Mouse (Mus musculus) forebrain, embryonic 11.5 days (tissue): ENCODE data around the gene Yipf7. TPM values are rescaled to one million over a fixed set of nuclear protein-coding genes. Genes with fewer than 3 reads are reported as not detected.

Source experiments
- ATAC-seq: fragments of 200-750 bp; cut with Nextera tagmentation; replicated peaks from 2 replicates; pipeline ENCODE4 v1.8.0; 2017; ENCODE audit warnings: moderate TSS enrichment; ENCODE audit not compliant: low FRiP score
- DNase-seq: peaks from one replicate; pipeline ENCODE4 v3.0.0-alpha.2; 2017; ENCODE audit warnings: low spot score
- H3K27ac ChIP-seq: fragments of 300-500 bp; sonication (generic); 2 replicates; pipeline ENCODE4 v1.5.1; 2014; ENCODE audit warnings: low read depth, low read length
- H3K27me3 ChIP-seq: fragments of 300-500 bp; sonication (generic); 2 replicates; pipeline ENCODE4 v1.6.1; 2014; ENCODE audit warnings: mild to moderate bottlenecking, low read length, mixed read lengths; ENCODE audit not compliant: control insufficient read depth, insufficient read depth
- H3K36me3 ChIP-seq: fragments of 300-500 bp; sonication (generic); 2 replicates; pipeline ENCODE4 v1.6.1; 2014; ENCODE audit warnings: mild to moderate bottlenecking, low read length, moderate library complexity, mixed read lengths; ENCODE audit not compliant: control insufficient read depth, insufficient read depth
- H3K4me1 ChIP-seq: fragments of 300-500 bp; sonication (generic); replicated peaks from 2 replicates; pipeline ENCODE4 v1.6.1; 2014; ENCODE audit warnings: low read length, mixed read lengths; ENCODE audit not compliant: control insufficient read depth, insufficient read depth
- H3K4me2 ChIP-seq: fragments of 300-500 bp; sonication (generic); 2 replicates; pipeline ENCODE4 v1.6.1; 2014; ENCODE audit warnings: low read depth, mild to moderate bottlenecking, low read length, moderate library complexity, mixed read lengths; ENCODE audit not compliant: severe bottlenecking
- H3K4me3 ChIP-seq: fragments of 300-500 bp; sonication (generic); 2 replicates; pipeline ENCODE4 v1.5.1; 2014; ENCODE audit warnings: low read depth, low read length
- H3K9ac ChIP-seq: fragments of 300-500 bp; sonication (generic); 2 replicates; pipeline ENCODE4 v1.6.1; 2014; ENCODE audit warnings: low read length
- H3K9me3 ChIP-seq: fragments of 300-500 bp; sonication (generic); 2 replicates; pipeline ENCODE4 v1.6.1; 2016; ENCODE audit warnings: low read length, mixed read lengths; ENCODE audit not compliant: control insufficient read depth
- WGBS: fragments of 180-500 bp; shearing (Covaris S2); extraction: QIAGEN DNeasy Blood & Tissue Kit; methylation state at CpG from one replicate; pipeline ENCODE4 v1.1.7; 2014; 5-methylcytosine and 5-hydroxymethylcytosine counted together
- polyA plus RNA-seq: library from polyadenylated mRNA; unstranded; fragments of >200 nt; fragmentation: Nextera tagmentation; extraction: Ambion mirVana; gene quantifications from 2 replicates; pipeline ENCODE4 v1.2.1, GENCODE M21; 2014

Yipf7 gene
- polyA plus RNA-seq, 1 experiment from 2014 or later = not detected

DNA sequence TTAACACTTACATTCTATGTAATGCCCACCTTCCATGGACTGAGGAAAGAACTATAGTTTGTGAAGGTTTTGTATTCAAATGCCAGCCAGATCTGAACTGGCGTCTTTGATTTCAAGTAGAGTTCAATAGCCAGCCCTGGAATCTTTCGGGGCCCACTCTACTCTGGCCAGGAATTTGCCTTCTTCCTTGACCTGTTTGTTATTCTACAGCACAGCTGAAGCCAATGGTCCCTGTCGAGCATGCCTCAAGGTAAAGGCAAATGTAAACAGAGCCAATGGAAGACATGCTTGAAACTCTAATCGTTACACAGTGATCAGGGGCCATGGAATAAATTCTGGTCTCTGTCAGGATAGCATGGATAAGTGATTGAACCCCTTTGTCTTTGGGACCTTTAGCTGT, 30.2 kb downstream of the Yipf7 start:
- Histone ChIP-seq H3K9me3 (no peaks in the 10 kb centered on the region), H3K4me3 (no peak overlapping the region), H3K27ac (no peak overlapping the region), H3K27me3 (no peaks in the 10 kb centered on the region), H3K36me3 (no peaks in the 10 kb centered on the region), H3K9ac (no peak overlapping the region), H3K4me1 (no peaks in the 10 kb centered on the region), H3K4me2 (no peak overlapping the region)
- DNase-seq = no peak
- WGBS = 75% methylated on average over 4 of the region's 4 CpGs
- ATAC-seq = no peak

DNA sequence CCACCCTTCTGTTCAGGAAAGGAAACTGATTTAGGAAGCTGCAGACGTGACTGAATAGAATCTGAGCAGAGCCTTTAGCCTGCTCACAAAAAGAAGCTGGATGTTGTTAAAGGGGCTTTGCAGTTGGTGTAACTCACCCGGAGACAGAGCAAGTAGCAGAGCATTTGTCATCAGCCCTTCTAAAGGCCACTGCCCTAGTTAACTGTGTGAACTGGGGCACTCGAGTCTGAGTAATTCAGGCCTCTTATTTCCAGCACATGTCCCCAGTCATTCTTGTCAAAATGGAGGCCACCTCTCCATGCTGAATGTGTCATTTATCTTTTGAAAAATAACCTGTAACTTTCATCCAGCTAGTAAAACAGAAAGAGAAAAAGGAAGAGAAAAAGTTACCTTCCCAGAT, 30.8 kb downstream of the Yipf7 start:
- Histone ChIP-seq H3K27me3 (no peaks in the 10 kb centered on the region), H3K36me3 (no peaks in the 10 kb centered on the region), H3K27ac (no peak overlapping the region), H3K4me3 (no peak overlapping the region), H3K4me1 (no peaks in the 10 kb centered on the region), H3K9me3 (no peaks in the 10 kb centered on the region), H3K4me2 (no peak overlapping the region), H3K9ac (no peak overlapping the region)
- 51% methylated on average over 3 of the region's 3 CpGs for WGBS
- ATAC-seq = no peak
- no peak for DNase-seq

DNA sequence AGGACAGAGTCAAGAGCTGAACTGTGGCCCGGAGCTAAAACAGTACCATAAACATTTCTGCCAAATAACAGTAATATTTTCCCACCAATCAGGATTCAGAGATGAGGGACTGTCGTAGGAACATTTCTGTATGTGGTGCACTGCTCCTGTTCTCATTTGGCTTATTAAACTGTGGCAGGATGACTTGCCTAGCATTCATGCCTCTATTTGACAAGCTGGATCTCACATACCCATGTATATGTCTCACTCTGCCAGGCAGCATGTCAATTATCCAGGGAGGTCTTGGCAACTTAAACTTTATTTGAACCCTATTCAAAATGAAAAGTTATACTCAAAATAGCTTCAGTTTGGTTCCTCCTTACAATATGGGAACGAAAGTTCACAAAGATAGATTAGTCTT, 35.4 kb downstream of the Yipf7 start:
- DNase-seq = no peak
- Histone ChIP-seq H3K4me2 (no peak overlapping the region), H3K27ac (no peak overlapping the region), H3K4me1 (no peaks in the 10 kb centered on the region), H3K4me3 (no peak overlapping the region), H3K9me3 (no peaks in the 10 kb centered on the region), H3K27me3 (no peaks in the 10 kb centered on the region), H3K9ac (no peak overlapping the region), H3K36me3 (no peaks in the 10 kb centered on the region)
- no peak for ATAC-seq
- 89% methylated on average over 3 of the region's 3 CpGs for WGBS

DNA sequence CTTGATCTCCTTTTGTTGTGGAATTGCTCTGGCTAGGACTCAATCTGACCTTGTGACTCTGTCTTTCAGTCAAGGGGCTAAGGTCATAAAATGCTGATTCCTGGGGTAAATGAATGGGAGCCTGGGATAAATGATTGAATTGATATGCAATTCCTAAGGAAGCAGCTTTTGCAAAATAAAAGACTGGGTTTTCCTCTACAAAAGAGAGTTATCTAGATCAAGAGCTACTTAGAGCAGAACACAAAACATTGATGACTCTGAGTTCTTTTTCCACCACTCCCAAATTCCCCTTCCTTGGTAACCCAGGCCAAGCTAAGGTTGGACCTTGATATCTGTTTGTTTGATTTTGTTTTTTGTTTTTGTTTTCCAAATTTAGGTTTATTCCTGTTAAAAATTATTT, 53.4 kb downstream of the Yipf7 start:
- ATAC-seq = no peak
- Histone ChIP-seq H3K36me3 (no peaks in the 10 kb centered on the region), H3K4me2 (no peak overlapping the region), H3K9ac (no peak overlapping the region), H3K9me3 (no peaks in the 10 kb centered on the region), H3K27me3 (no peaks in the 10 kb centered on the region), H3K4me1 (no peaks in the 10 kb centered on the region), H3K4me3 (no peak overlapping the region), H3K27ac (no peak overlapping the region)
- no peak for DNase-seq

DNA sequence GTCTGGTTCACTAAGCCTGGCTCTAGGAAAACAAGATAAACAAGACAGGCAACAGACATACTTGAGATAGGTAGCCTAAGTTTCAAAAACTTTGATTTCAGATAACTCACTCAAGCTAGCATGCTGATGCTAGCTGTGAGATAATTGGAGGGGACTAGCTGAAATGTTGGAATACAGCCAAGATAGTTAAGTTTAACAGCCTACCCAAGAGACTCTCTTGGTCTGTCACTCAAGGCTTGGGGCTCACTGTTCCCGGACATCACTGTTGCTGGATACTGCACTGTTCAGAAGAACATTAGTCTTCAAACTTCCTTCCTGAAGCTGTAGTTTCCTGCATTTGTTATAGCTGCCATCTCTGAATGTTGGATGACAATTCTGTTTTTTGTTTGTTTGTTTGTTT, 74.9 kb downstream of the Yipf7 start:
- H3K36me3 ChIP-seq = no peaks in the 10 kb centered on the region
- ATAC-seq (no peak), DNase-seq (no peak)
- H3K4me3 ChIP-seq = no peak overlapping the region
- H3K9ac ChIP-seq = no peak overlapping the region
- no peak overlapping the region for H3K27ac ChIP-seq
- H3K4me2 ChIP-seq = no peak overlapping the region
- H3K4me1 ChIP-seq = no peaks in the 10 kb centered on the region
- no peaks in the 10 kb centered on the region for H3K27me3 ChIP-seq
- WGBS = 97% methylated on average over 1 of the region's 1 CpGs
- no peaks in the 10 kb centered on the region for H3K9me3 ChIP-seq

Other genes starting within 250 kb of the Yipf7 start
- gene Kctd8, start 201.0 kb downstream of the Yipf7 start, polyA plus RNA-seq = 1.0 and 1.3 TPM in 2 replicates
- gene Guf1, start 14.3 kb upstream of the Yipf7 start, polyA plus RNA-seq = 49.3 and 56.6 TPM in 2 replicates
- gene Gnpda2, start 49.7 kb upstream of the Yipf7 start, polyA plus RNA-seq = 25.9 and 27.9 TPM in 2 replicates